Mouse (Mus musculus) embryo, embryonic 10.5 days (tissue): Measurements from ENCODE around the gene 4933402D24Rik.

Source experiments
- DNase-seq: peaks from one replicate; pipeline ENCODE4 v3.0.0-alpha.2; 2015; ENCODE audit warnings: low spot score

Gene 4933402D24Rik

GRCm38 (mm10) chr1:63769167-63769566, at the start of gene 4933402D24Rik:
Gene 4933402D24Rik (minus strand): TSS chr1:63769267.
- no peak for DNase-seq

GRCm38 (mm10) chr1:63808584-63808983, 39.5 kb upstream of the 4933402D24Rik start:
- no peak for DNase-seq

GRCm38 (mm10) chr1:63805095-63805494, 36.0 kb upstream of the 4933402D24Rik start:
- DNase-seq, result no peak

- DNase-seq, result no peak
Measured at GRCm38 (mm10) chr1:63794326-63794725, 25.3 kb upstream of the 4933402D24Rik start.

GRCm38 (mm10) chr1:63776902-63777630, 8.0 kb upstream of the 4933402D24Rik start:
- DNase-seq, result no peak

- DNase-seq, result no peak
Measured at GRCm38 (mm10) chr1:63776396-63776795, 7.3 kb upstream of the 4933402D24Rik start.

GRCm38 (mm10) chr1:63770309-63770708, 1.2 kb upstream of the 4933402D24Rik start:
- DNase-seq, result no peak

- peak; percentile 62 for DNase-seq
Measured at GRCm38 (mm10) chr1:63768112-63768511, 955 bp downstream of the 4933402D24Rik start.

- no peak for DNase-seq
Measured at GRCm38 (mm10) chr1:63764395-63764794, 4.7 kb downstream of the 4933402D24Rik start.

- DNase-seq, result peak; percentile 52
Measured at GRCm38 (mm10) chr1:63763881-63764386, 5.1 kb downstream of the 4933402D24Rik start.

- peak; percentile 81 for DNase-seq
Measured at GRCm38 (mm10) chr1:63763212-63763694, 5.8 kb downstream of the 4933402D24Rik start.

GRCm38 (mm10) chr1:63756005-63756404, 13.1 kb downstream of the 4933402D24Rik start:
- DNase-seq, result no peak

GRCm38 (mm10) chr1:63730240-63730771, 38.8 kb downstream of the 4933402D24Rik start, which contains the start of the genes Mdh1b and Fastkd2:
Gene Mdh1b (minus strand): TSS chr1:63730318.
Gene Fastkd2 (plus strand): TSS chr1:63730614.
- peak; percentile 97 for DNase-seq

- DNase-seq, result no peak
Measured at GRCm38 (mm10) chr1:63729796-63730195, 39.3 kb downstream of the 4933402D24Rik start.

GRCm38 (mm10) chr1:63720161-63720560, 48.9 kb downstream of the 4933402D24Rik start:
- no peak for DNase-seq

- DNase-seq, result no peak
Measured at GRCm38 (mm10) chr1:63708876-63709275, 60.2 kb downstream of the 4933402D24Rik start.

GRCm38 (mm10) chr1:63705733-63706132, 63.3 kb downstream of the 4933402D24Rik start:
- DNase-seq, result no peak
